Mouse (Mus musculus) CD4-positive, CD25-positive, alpha-beta regulatory T cell, adult 4 months (primary cell): ENCODE measurements around the gene Ids. TPM values are rescaled to one million over a fixed set of nuclear protein-coding genes. Genes with fewer than 3 reads are reported as not detected.
"Not testable (repeated sequence)": the region's sequence is repeated elsewhere in the genome, so short reads cannot be mapped to it uniquely, and the experiment has no call there.

Experiments
- ATAC-seq: one replicate; pipeline ENCODE4 v1.8.0; 2017
- polyA plus RNA-seq, 2 experiments: library from polyadenylated mRNA; unstranded; fragments of 100-300 nt; shearing (Covaris generic); gene quantifications; one replicate each; pipeline ENCODE4 v1.2.1; 2017

The Ids gene
- 1 to 10 TPM; 4.8 to 6.2 TPM for polyA plus RNA-seq

GRCm38 (mm10) chrX:70364661-70365613 lies at the start of gene Ids:
TSS of gene Ids (minus strand) at chrX:70365084.
- peak; percentile 97 for ATAC-seq

- not testable (repeated sequence) for ATAC-seq
Observed at GRCm38 (mm10) chrX:70392636-70393035, 27.8 kb upstream of the Ids start.

GRCm38 (mm10) chrX:70385962-70386351 lies 21.1 kb upstream of the Ids start:
- peak; percentile 39 for ATAC-seq

- peak; percentile 98 for ATAC-seq
Observed at GRCm38 (mm10) chrX:70385276-70385961, 20.5 kb upstream of the Ids start, which contains the start of gene 1110012L19Rik. TSS of gene 1110012L19Rik (plus strand) at chrX:70385877.

GRCm38 (mm10) chrX:70384917-70385275 lies 20.0 kb upstream of the Ids start:
- no peak for ATAC-seq

GRCm38 (mm10) chrX:70374469-70375110 lies 9.7 kb upstream of the Ids start:
- peak; percentile 80 for ATAC-seq

- not testable (repeated sequence) for ATAC-seq
Observed at GRCm38 (mm10) chrX:70369758-70370157, 4.9 kb upstream of the Ids start.

- ATAC-seq, result no peak
Observed at GRCm38 (mm10) chrX:70364202-70364601, 682 bp downstream of the Ids start.

GRCm38 (mm10) chrX:70363446-70363845 lies 1.4 kb downstream of the Ids start:
- no peak for ATAC-seq

GRCm38 (mm10) chrX:70362985-70363384 lies 1.9 kb downstream of the Ids start:
- no peak for ATAC-seq

GRCm38 (mm10) chrX:70330202-70330843 lies 34.6 kb downstream of the Ids start:
- no peak for ATAC-seq

GRCm38 (mm10) chrX:70328530-70329143 lies 36.2 kb downstream of the Ids start:
- no peak for ATAC-seq

GRCm38 (mm10) chrX:70327656-70328055 lies 37.2 kb downstream of the Ids start:
- no peak for ATAC-seq

GRCm38 (mm10) chrX:70319254-70319653 lies 45.6 kb downstream of the Ids start:
- ATAC-seq, result no peak

- no peak for ATAC-seq
Observed at GRCm38 (mm10) chrX:70314949-70315641, 49.8 kb downstream of the Ids start.

Other genes starting within 250 kb of the Ids start
- gene 1110012L19Rik, start 20.8 kb upstream of the Ids start, polyA plus RNA-seq, result 10 to 100 TPM; 33.3 to 37.6 TPM
- 10 to 100 TPM; 18.1 to 22.7 TPM for gene Tmem185a, start 112.1 kb upstream of the Ids start, polyA plus RNA-seq